Mouse (Mus musculus): ENCODE data around the gene Mad2l1bp. TPM values are rescaled to one million over a fixed set of nuclear protein-coding genes. Genes with fewer than 3 reads are reported as not detected.

The Mad2l1bp gene
- polyA plus RNA-seq, 1 experiment from 2014 or later, result 51.8 TPM

GRCm38 (mm10) chr17:46143578-46144423 is 9.6 kb downstream of the Mad2l1bp start, which contains the start of gene Rsph9:
TSS of gene Rsph9 (minus strand) at chr17:46144216.
- Histone ChIP-seq H3K4me3 (peak within 1 kb of the TSS; percentile 50), H3K9ac (peak within 1 kb of the TSS; percentile 38), H3K4me2 (peak within 1 kb of the TSS; percentile 86), H3K27me3 (no peaks in the 10 kb centered on the region), H3K4me1 (peaks cover 17% of the 10 kb centered on the region), H3K9me3 (no peaks in the 10 kb centered on the region), H3K36me3 (peaks cover 31% of the 10 kb centered on the region), H3K27ac (peak within 1 kb of the TSS; percentile 49; the same call in 1 of the 2 replicates)
- WGBS, result 4% methylated on average over 37 of the region's 37 CpGs
- peak; percentile 96 for ATAC-seq (ENCODE audit: borderline replicate concordance, extremely low read depth, low FRiP score, low TSS enrichment)

- Histone ChIP-seq H3K4me2 (no peak overlapping the region), H3K36me3 (no peaks in the 10 kb centered on the region), H3K27me3 (no peaks in the 10 kb centered on the region), H3K4me3 (no peak overlapping the region), H3K9ac (no peak overlapping the region), H3K27ac (no peak overlapping the region), H3K9me3 (no peaks in the 10 kb centered on the region), H3K4me1 (peaks cover 16% of the 10 kb centered on the region)
- 88% methylated on average over 3 of the region's 3 CpGs for WGBS
- no peak for ATAC-seq (ENCODE audit: borderline replicate concordance, extremely low read depth, low FRiP score, low TSS enrichment)
Observed at GRCm38 (mm10) chr17:46139872-46140271, 13.5 kb downstream of the Mad2l1bp start.

- no peak for ATAC-seq (ENCODE audit: borderline replicate concordance, extremely low read depth, low FRiP score, low TSS enrichment)
- 43% methylated on average over 8 of the region's 8 CpGs for WGBS
- Histone ChIP-seq H3K27ac (no peak overlapping the region), H3K9me3 (no peaks in the 10 kb centered on the region), H3K4me3 (no peak overlapping the region), H3K27me3 (no peaks in the 10 kb centered on the region), H3K4me2 (no peak overlapping the region), H3K9ac (no peak overlapping the region), H3K4me1 (peaks cover 7% of the 10 kb centered on the region), H3K36me3 (no peaks in the 10 kb centered on the region)
Observed at GRCm38 (mm10) chr17:46138563-46139236, 14.7 kb downstream of the Mad2l1bp start.

- no peaks in the 10 kb centered on the region for H3K27me3 ChIP-seq
- no peak overlapping the region for H3K9ac ChIP-seq
- H3K4me1 ChIP-seq, result 0 out of 2 replicates have a peak, but pooled peaks cover 16% of the 10 kb centered on the region
- H3K4me2 ChIP-seq, result no peak overlapping the region
- H3K27ac ChIP-seq, result no peak overlapping the region
- H3K36me3 ChIP-seq, result peaks cover 16% of the 10 kb centered on the region
- H3K9me3 ChIP-seq, result no peaks in the 10 kb centered on the region
- 39% methylated on average over 8 of the region's 8 CpGs for WGBS
- ATAC-seq (ENCODE audit: borderline replicate concordance, extremely low read depth, low FRiP score, low TSS enrichment), result no peak
- H3K4me3 ChIP-seq, result no peak overlapping the region
Observed at GRCm38 (mm10) chr17:46132862-46133261, 20.5 kb downstream of the Mad2l1bp start.

- Histone ChIP-seq H3K4me3 (no peak overlapping the region), H3K9me3 (no peaks in the 10 kb centered on the region), H3K36me3 (peaks cover 22% of the 10 kb centered on the region), H3K4me2 (no peak overlapping the region), H3K4me1 (peaks cover 22% of the 10 kb centered on the region; the same call in 1 of the 2 replicates), H3K9ac (no peak overlapping the region), H3K27me3 (no peaks in the 10 kb centered on the region), H3K27ac (no peak overlapping the region)
- 13% methylated on average over 12 of the region's 12 CpGs for WGBS
- no peak for ATAC-seq (ENCODE audit: borderline replicate concordance, extremely low read depth, low FRiP score, low TSS enrichment)
Observed at GRCm38 (mm10) chr17:46132058-46132718, 21.2 kb downstream of the Mad2l1bp start.

GRCm38 (mm10) chr17:46129741-46130498 is 23.4 kb downstream of the Mad2l1bp start:
- H3K9ac ChIP-seq, result no peak overlapping the region
- no peak overlapping the region for H3K4me3 ChIP-seq
- H3K36me3 ChIP-seq, result peaks cover 34% of the 10 kb centered on the region
- H3K27ac ChIP-seq, result peak overlapping the region; percentile 26
- H3K9me3 ChIP-seq, result no peaks in the 10 kb centered on the region
- 63% methylated on average over 13 of the region's 13 CpGs for WGBS
- peak; percentile 29; the same call in 1 of the 2 replicates for ATAC-seq (ENCODE audit: borderline replicate concordance, extremely low read depth, low FRiP score, low TSS enrichment)
- H3K27me3 ChIP-seq, result no peaks in the 10 kb centered on the region
- peaks cover 41% of the 10 kb centered on the region for H3K4me1 ChIP-seq
- H3K4me2 ChIP-seq, result no peak overlapping the region

GRCm38 (mm10) chr17:46127814-46128493 is 25.4 kb downstream of the Mad2l1bp start:
- no peak overlapping the region for H3K27ac ChIP-seq
- peaks cover 41% of the 10 kb centered on the region for H3K4me1 ChIP-seq
- H3K27me3 ChIP-seq, result no peaks in the 10 kb centered on the region
- H3K36me3 ChIP-seq, result peaks cover 53% of the 10 kb centered on the region
- 62% methylated on average over 6 of the region's 6 CpGs for whole genome bisulfite sequencing
- H3K4me2 ChIP-seq, result no peak overlapping the region
- no peak for ATAC-seq (ENCODE audit: borderline replicate concordance, extremely low read depth, low FRiP score, low TSS enrichment)
- H3K9me3 ChIP-seq, result no peaks in the 10 kb centered on the region
- no peak overlapping the region for H3K4me3 ChIP-seq
- no peak overlapping the region for H3K9ac ChIP-seq

- WGBS, result 32% methylated on average over 6 of the region's 6 CpGs
- H3K9me3 ChIP-seq, result no peaks in the 10 kb centered on the region
- H3K36me3 ChIP-seq, result peaks cover 60% of the 10 kb centered on the region
- no peaks in the 10 kb centered on the region for H3K27me3 ChIP-seq
- ATAC-seq (ENCODE audit: borderline replicate concordance, extremely low read depth, low FRiP score, low TSS enrichment), result peak; percentile 78
- peak overlapping the region; percentile 71 for H3K27ac ChIP-seq
- no peak overlapping the region for H3K4me2 ChIP-seq
- peaks cover 37% of the 10 kb centered on the region for H3K4me1 ChIP-seq
- no peak overlapping the region for H3K9ac ChIP-seq
- H3K4me3 ChIP-seq, result no peak overlapping the region
Observed at GRCm38 (mm10) chr17:46126608-46127007, 26.7 kb downstream of the Mad2l1bp start.

GRCm38 (mm10) chr17:46123953-46124700 is 29.2 kb downstream of the Mad2l1bp start:
- Histone ChIP-seq H3K4me2 (no peak overlapping the region), H3K27ac (no peak overlapping the region), H3K9me3 (no peaks in the 10 kb centered on the region), H3K36me3 (peaks cover 69% of the 10 kb centered on the region), H3K4me1 (peaks cover 30% of the 10 kb centered on the region), H3K9ac (no peak overlapping the region), H3K4me3 (no peak overlapping the region), H3K27me3 (no peaks in the 10 kb centered on the region)
- ATAC-seq (ENCODE audit: borderline replicate concordance, extremely low read depth, low FRiP score, low TSS enrichment), result no peak
- WGBS, result 81% methylated on average over 12 of the region's 12 CpGs

- H3K36me3 ChIP-seq, result peaks cover 69% of the 10 kb centered on the region
- no peak overlapping the region for H3K27ac ChIP-seq
- ATAC-seq (ENCODE audit: borderline replicate concordance, extremely low read depth, low FRiP score, low TSS enrichment), result no peak
- H3K4me3 ChIP-seq, result no peak overlapping the region
- no peaks in the 10 kb centered on the region for H3K9me3 ChIP-seq
- 90% methylated on average over 4 of the region's 4 CpGs for WGBS
- no peak overlapping the region for H3K4me2 ChIP-seq
- H3K4me1 ChIP-seq, result peaks cover 34% of the 10 kb centered on the region
- no peak overlapping the region for H3K9ac ChIP-seq
- H3K27me3 ChIP-seq, result no peaks in the 10 kb centered on the region
Observed at GRCm38 (mm10) chr17:46123285-46123684, 30.1 kb downstream of the Mad2l1bp start.

All from lung, embryonic 15.5 days (tissue).